Mouse (Mus musculus): ENCODE data around the gene Plscr3. TPM values are rescaled to one million over a fixed set of nuclear protein-coding genes. Genes with fewer than 3 reads are reported as not detected.
A peak's percentile ranks its signal among the peaks of the same experiment; 100 is the strongest.

Gene Plscr3
- polyA plus RNA-seq, 1 experiment from 2014 or later, result 20.8 TPM

DNA sequence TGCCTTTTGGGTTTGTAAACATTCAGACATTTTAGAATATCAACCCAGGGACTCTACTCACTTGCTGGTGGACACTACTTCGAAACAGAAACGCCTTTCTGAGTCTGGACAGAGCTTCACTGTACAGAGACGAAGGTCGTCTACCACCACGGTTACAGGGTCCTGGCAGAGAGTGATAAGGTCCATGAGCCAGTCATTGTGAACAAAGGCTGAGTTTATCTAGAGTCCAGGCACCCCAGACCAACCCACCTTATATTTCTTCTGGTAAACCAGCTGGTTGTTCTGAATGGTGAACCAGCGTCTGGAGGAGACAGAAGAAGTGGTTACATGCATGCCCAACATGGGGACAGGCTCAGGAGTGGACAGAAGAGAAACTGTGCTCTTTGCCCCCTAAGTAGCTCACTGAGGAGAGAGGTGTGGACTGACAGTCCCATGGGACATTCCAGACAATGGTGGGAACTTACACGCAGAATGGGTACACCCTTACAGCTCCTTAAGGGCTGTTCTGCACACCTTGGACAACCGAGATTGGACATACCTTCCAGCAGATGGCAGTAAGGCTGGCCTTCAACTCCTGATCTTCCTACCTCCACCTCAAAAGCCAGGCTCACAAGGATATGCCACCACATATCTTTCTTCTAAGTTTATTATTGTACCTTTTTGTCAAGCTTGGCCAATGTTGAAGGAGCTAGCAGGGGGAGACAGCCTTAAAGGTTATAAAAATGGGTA, 40.9 kb downstream of the Plscr3 start:
- no peak; the same call in 1 of the 2 replicates for TF ChIP-seq EP300 (IDR thresholded peaks at IDR 0.05; ENCODE audit: low read depth)
- TF ChIP-seq CTCF (IDR thresholded peaks at IDR 0.05; ENCODE audit: low read depth), result peak; percentile 72
- Histone ChIP-seq H3K9me3 (ENCODE audit: low read length) (no peaks in the 10 kb centered on the region), H3K4me2 (ENCODE audit: low read depth, low read length) (peak overlapping the region; percentile 31; the same call in 1 of the 2 replicates), H3K27ac (ENCODE audit: low read depth) (0 out of 2 replicates have a peak overlapping the region, but pooled peaks have one; percentile 7), H3K4me3 (ENCODE audit: low read depth, low read length) (no peak overlapping the region), H3K36me3 (replicated peaks; ENCODE audit: insufficient read depth, low read length) (0 out of 2 replicates have a peak, but pooled peaks cover 13% of the 10 kb centered on the region), H3K27me3 (ENCODE audit: insufficient read depth, low read length) (no peaks in the 10 kb centered on the region), H3K9ac (replicated peaks) (no peak overlapping the region), H3K4me1 (ENCODE audit: insufficient read depth) (peaks cover 18% of the 10 kb centered on the region)
- peak; percentile 57 for ATAC-seq
- WGBS (ENCODE audit: insufficient replicate concordance), result 39% methylated on average over 8 of the region's 8 CpGs
- no peak for DNase-seq

DNA sequence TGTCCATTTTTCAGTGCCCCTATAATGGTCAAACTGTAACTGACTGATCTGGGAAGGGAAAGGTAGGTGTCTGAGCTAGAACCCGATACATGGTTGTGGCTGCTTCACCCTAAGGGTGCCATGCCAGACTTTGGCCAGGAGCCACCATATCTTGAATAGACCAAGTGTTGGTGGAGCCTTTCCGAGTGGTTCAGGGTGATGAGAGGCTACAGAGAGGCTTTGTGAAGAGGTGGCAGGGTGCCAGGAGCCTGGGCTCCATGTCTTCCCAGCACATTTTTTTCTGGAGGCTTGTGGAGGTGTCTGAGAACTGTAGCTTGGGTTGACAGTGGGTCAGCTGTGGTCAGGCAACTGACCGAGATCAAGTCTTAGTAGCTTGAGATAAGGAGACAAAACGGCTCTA, 45.3 kb downstream of the Plscr3 start:
- ATAC-seq (no peak), DNase-seq (no peak)
- no peak for TF ChIP-seq EP300 (IDR thresholded peaks at IDR 0.05; ENCODE audit: low read depth)
- no peak for TF ChIP-seq CTCF (IDR thresholded peaks at IDR 0.05; ENCODE audit: low read depth)
- 0 out of 2 replicates have a peak, but pooled peaks cover 6% of the 10 kb centered on the region for H3K36me3 ChIP-seq (replicated peaks; ENCODE audit: insufficient read depth, low read length)
- H3K27ac ChIP-seq (ENCODE audit: low read depth), result no peak overlapping the region
- H3K9me3 ChIP-seq (ENCODE audit: low read length), result no peaks in the 10 kb centered on the region
- H3K4me3 ChIP-seq (ENCODE audit: low read depth, low read length), result no peak overlapping the region
- 50% methylated on average over 4 of the region's 4 CpGs for WGBS (ENCODE audit: insufficient replicate concordance)
- no peak overlapping the region for H3K4me2 ChIP-seq (ENCODE audit: low read depth, low read length)
- peak overlapping the region; percentile 38 for H3K9ac ChIP-seq (replicated peaks)
- no peaks in the 10 kb centered on the region for H3K27me3 ChIP-seq (ENCODE audit: insufficient read depth, low read length)
- H3K4me1 ChIP-seq (ENCODE audit: insufficient read depth), result peaks cover 25% of the 10 kb centered on the region

- Histone ChIP-seq H3K4me2 (ENCODE audit: low read depth, low read length) (peak overlapping the region; percentile 49), H3K4me3 (ENCODE audit: low read depth, low read length) (peak overlapping the region; percentile 26; the same call in 1 of the 2 replicates), H3K9ac (replicated peaks) (0 out of 2 replicates have a peak overlapping the region, but pooled peaks have one; percentile 10), H3K4me1 (ENCODE audit: insufficient read depth) (peaks cover 20% of the 10 kb centered on the region), H3K36me3 (replicated peaks; ENCODE audit: insufficient read depth, low read length) (0 out of 2 replicates have a peak, but pooled peaks cover 2% of the 10 kb centered on the region), H3K27me3 (ENCODE audit: insufficient read depth, low read length) (0 out of 2 replicates have a peak, but pooled peaks cover 2% of the 10 kb centered on the region), H3K9me3 (ENCODE audit: low read length) (no peaks in the 10 kb centered on the region), H3K27ac (ENCODE audit: low read depth) (peak overlapping the region; percentile 85)
- TF ChIP-seq CTCF (IDR thresholded peaks at IDR 0.05; ENCODE audit: low read depth), result no peak
- DNase-seq (no peak), ATAC-seq (no peak; the same call in 1 of the 2 replicates)
- WGBS (ENCODE audit: insufficient replicate concordance), result 25% methylated on average over 5 of the region's 5 CpGs
Observed at GRCm38 (mm10) chr11:69894671-69895070, 48.5 kb downstream of the Plscr3 start.

DNA sequence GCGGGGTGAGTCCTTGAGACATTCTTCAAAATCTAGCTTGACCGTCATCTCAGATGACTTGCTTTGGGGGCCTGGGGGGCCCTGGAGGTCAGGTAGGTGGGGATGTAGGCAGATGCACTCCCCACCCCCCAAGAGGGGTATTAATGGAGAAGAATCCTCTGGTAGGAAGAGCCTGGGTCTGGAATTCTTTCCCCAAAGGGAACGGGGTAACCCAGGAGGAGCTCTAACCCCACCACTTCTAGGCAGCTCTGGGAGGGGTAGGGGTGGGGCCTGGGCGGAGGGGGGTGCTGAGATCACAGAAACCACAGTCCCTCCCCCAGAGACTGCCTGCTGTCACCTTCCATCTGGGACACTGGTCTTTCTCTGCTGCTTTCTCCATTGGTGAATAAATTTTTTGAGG, 49.1 kb downstream of the Plscr3 start, which contains the start of gene Acap1:
Acap1 (minus strand) TSS at position 249 of the 400 bp plus-strand sequence.
- WGBS (ENCODE audit: insufficient replicate concordance), result 39% methylated on average over 4 of the region's 4 CpGs
- H3K4me1 ChIP-seq (ENCODE audit: insufficient read depth), result peaks cover 23% of the 10 kb centered on the region
- H3K4me2 ChIP-seq (ENCODE audit: low read depth, low read length), result peak within 1 kb of the TSS; percentile 49
- H3K9me3 ChIP-seq (ENCODE audit: low read length), result no peaks in the 10 kb centered on the region
- H3K36me3 ChIP-seq (replicated peaks; ENCODE audit: insufficient read depth, low read length), result 0 out of 2 replicates have a peak, but pooled peaks cover 2% of the 10 kb centered on the region
- TF ChIP-seq EP300 (IDR thresholded peaks at IDR 0.05; ENCODE audit: low read depth) (no peak), CTCF (IDR thresholded peaks at IDR 0.05; ENCODE audit: low read depth) (no peak)
- peak within 1 kb of the TSS; percentile 10; the same call in 1 of the 2 replicates for H3K9ac ChIP-seq (replicated peaks)
- H3K27ac ChIP-seq (ENCODE audit: low read depth), result peak within 1 kb of the TSS; percentile 85
- 0 out of 2 replicates have a peak, but pooled peaks cover 5% of the 10 kb centered on the region for H3K27me3 ChIP-seq (ENCODE audit: insufficient read depth, low read length)
- ATAC-seq (peak; percentile 46; the same call in 1 of the 2 replicates), DNase-seq (peak; percentile 64)
- H3K4me3 ChIP-seq (ENCODE audit: low read depth, low read length), result peak within 1 kb of the TSS; percentile 26

GRCm38 (mm10) chr11:69899870-69900269, 53.7 kb downstream of the Plscr3 start:
- Histone ChIP-seq H3K27me3 (ENCODE audit: insufficient read depth, low read length) (0 out of 2 replicates have a peak, but pooled peaks cover 7% of the 10 kb centered on the region), H3K4me2 (ENCODE audit: low read depth, low read length) (peak overlapping the region; percentile 99), H3K4me1 (ENCODE audit: insufficient read depth) (peaks cover 30% of the 10 kb centered on the region), H3K4me3 (ENCODE audit: low read depth, low read length) (peak overlapping the region; percentile 93), H3K9ac (replicated peaks) (peak overlapping the region; percentile 87), H3K9me3 (ENCODE audit: low read length) (no peaks in the 10 kb centered on the region), H3K27ac (ENCODE audit: low read depth) (no peak overlapping the region), H3K36me3 (replicated peaks; ENCODE audit: insufficient read depth, low read length) (peaks cover 8% of the 10 kb centered on the region)
- TF ChIP-seq CTCF (IDR thresholded peaks at IDR 0.05; ENCODE audit: low read depth) (no peak), EP300 (IDR thresholded peaks at IDR 0.05; ENCODE audit: low read depth) (no peak)
- 48% methylated on average over 4 of the region's 4 CpGs for WGBS (ENCODE audit: insufficient replicate concordance)
- DNase-seq (no peak), ATAC-seq (no peak)
